Mouse (Mus musculus) G1E-ER4 (cell line): ENCODE measurements around the gene Ccdc117. TPM values are rescaled to one million over a fixed set of nuclear protein-coding genes. Genes with fewer than 3 reads are reported as not detected.

Source experiments
- GATA1 ChIP-seq: IDR thresholded peaks from one replicate; pipeline ENCODE4 v1.8.0; 2012; ENCODE audit warnings: low read length, inconsistent platforms
- polyA plus RNA-seq: library from polyadenylated mRNA; stranded (reverse); fragments of >175 nt; gene quantifications from 2 replicates; pipeline ENCODE4 v1.2.3, GENCODE M21; 2012

Gene Ccdc117
- polyA plus RNA-seq, 1 experiment, result 8.9 TPM

DNA sequence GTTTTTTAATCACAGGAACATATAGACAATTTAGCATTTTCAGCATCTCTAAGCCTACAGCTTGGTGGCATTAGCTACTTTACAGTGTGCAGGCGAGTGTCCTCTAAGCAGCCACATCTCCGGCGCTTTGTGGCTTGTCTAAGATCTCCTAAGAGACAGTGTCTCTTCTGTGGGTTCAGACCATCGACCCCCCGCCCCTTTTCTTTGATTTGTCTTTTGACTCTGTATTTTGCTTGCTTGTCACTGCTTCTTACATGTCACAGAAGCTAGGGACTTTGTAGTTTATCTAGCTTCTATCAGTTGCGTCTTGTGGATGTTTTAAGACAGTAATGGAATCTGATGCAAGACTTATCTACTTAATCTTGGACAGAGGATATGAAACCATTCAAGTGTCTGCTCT is 24.6 kb downstream of the Ccdc117 start:
- no peak for TF ChIP-seq GATA1

DNA sequence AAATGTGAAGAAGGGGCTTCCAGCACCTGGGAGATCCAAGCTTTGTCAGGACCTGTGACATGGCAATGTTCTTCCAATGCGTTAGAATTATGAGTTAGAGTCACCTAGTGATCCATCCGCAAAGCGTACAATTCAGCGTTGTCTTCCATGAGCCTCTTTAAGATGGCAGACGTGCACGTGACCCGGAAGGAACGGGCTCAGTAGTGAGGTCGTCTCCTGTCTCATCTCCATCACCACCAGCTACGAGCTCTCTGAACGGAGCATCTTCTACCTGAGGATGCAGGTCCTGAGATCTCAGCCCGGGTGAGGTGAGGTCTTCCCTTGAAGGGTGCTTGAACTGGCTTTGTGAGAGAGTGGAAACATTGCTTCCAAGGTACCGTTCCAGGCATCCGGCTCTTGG is 25.4 kb downstream of the Ccdc117 start:
- TF ChIP-seq GATA1, result no peak

DNA sequence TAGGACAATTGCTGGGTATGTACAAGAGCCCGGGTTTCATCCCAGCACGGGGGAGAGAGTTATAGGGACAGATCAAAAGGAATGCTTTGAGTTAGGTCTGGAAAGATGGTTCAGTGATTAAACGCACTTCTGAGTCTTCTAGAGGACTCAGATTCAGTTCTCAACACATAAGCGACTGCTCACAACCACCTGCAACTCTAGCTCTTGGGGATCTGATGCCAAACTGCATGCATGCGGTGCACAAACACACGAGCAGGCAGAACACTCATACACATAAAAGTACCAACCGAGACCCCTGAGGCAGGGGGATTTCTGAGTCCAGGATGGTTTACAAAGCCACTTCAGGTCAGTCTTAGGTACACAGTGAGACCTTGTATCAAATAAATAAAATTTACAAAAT is 25.8 kb downstream of the Ccdc117 start:
- no peak for TF ChIP-seq GATA1

DNA sequence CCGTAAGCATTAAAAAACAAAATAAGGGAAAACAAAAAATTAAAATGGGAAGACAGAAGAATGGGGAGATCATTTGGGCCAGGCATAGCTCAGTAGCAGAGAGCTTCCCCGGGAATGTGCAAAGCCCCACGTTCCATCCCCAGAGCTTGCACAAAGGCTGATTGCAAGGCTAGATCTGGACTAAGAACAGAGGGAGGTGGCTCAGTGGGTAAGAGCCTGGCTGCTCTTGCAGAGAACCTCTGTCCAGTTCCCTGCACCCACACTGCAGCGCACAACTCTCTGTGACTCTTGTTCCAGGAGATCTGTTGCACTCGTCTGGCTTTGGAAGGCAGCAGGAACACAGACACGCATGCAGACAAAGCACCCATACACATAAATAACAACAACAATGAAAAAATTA is 26.3 kb downstream of the Ccdc117 start:
- TF ChIP-seq GATA1, result no peak

DNA sequence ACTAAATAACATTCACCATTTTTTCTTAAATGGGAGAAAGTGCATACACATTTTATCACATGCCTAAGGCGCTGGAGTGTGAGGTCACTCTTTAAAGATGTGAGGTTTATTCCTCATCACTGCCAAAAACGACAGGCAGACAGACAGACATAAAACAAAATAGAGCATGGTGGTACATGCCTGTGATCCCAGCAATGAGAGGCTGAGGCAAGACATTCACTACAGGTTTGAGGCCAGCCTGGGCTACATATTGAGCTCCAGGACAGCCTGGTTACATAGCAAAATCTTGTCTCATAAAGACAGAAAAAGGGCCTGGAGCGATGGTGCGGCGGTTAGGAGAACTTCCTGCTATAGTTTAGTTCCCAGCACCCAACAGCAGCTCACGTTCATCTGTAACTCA is 26.8 kb downstream of the Ccdc117 start:
- no peak for TF ChIP-seq GATA1

DNA sequence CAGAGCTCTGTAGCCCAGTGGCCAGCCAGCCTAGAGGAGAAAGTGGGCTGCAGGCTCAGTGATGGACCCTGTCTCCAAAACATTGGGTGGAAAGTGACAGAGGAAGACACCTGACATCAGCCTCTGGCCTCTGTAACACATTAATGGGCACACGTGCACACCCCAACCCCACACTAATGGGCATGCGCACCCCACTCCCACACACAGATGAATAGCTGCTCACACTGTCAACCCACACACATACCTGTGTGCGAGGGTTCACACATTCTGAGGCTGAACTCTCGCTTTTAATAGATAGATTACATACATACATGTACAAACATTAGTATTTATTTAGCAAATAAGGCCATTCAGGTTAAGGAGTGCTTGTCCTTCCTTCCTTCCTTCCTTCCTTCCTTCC is 27.9 kb downstream of the Ccdc117 start:
- no peak for TF ChIP-seq GATA1

DNA sequence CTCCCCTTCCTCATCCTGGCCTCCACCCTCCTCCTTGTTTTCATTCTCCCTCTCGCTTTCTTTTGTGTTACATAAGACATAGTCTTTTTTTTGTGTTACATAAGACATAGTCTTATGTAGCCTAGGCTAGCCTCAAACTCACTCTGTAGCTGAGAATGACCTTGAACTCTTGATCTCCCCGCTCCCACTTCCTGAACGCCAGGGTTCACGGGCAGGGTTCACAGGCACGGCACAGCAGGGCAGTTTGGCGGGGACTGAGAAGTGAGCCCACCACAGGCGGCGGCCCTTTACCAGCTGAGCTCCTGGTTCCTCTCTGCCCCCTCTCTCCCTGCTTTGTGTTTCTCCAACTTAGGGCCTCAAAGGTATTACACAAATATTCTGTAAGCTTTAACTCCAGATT is 29.0 kb downstream of the Ccdc117 start:
- no peak for TF ChIP-seq GATA1

DNA sequence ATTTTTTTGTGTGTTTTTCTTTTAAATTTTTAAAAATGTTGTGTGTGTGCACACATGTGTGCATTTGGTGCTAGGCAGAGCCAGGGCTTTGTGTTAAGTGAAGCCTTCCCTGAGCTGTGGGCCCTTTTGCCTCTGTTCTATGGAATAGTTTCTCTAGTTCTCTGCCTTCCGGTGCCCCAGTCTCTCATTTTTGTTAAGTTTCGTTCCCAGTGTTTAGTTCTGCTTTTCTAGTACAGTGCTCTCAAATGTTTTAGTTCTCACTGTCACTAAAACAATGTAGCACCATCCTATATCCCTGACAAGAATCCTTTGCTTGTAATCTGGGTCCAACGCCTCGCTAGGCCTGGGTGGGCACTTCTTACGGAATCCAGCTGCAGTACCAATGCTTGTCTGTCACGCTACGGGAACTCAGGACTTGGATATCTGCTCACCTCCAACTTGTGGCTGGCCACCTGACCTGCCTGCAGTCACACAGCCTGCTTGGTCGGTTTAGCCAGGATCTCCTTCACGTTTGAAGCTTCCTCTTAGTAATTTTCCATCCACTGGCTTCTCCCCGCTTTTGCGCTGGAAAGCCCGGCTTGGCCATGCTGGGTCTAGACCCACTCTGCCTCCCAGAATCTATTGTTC is 29.8 kb downstream of the Ccdc117 start:
- no peak for TF ChIP-seq GATA1

DNA sequence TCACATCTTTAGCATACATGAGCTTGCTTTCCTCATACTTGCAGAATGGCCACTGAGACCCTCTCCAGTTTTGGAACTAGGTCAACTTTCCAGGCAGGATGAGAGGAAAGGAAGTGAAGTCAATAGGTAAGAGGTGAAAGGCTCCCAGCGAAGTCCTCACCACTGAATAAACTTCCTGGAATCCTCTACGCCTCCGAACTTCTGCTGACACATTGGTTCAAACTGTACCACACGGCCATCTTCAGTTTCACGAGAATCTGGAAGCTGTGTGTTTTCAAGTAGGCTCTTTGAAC is 31.9 kb downstream of the Ccdc117 start:
- TF ChIP-seq GATA1, result no peak

DNA sequence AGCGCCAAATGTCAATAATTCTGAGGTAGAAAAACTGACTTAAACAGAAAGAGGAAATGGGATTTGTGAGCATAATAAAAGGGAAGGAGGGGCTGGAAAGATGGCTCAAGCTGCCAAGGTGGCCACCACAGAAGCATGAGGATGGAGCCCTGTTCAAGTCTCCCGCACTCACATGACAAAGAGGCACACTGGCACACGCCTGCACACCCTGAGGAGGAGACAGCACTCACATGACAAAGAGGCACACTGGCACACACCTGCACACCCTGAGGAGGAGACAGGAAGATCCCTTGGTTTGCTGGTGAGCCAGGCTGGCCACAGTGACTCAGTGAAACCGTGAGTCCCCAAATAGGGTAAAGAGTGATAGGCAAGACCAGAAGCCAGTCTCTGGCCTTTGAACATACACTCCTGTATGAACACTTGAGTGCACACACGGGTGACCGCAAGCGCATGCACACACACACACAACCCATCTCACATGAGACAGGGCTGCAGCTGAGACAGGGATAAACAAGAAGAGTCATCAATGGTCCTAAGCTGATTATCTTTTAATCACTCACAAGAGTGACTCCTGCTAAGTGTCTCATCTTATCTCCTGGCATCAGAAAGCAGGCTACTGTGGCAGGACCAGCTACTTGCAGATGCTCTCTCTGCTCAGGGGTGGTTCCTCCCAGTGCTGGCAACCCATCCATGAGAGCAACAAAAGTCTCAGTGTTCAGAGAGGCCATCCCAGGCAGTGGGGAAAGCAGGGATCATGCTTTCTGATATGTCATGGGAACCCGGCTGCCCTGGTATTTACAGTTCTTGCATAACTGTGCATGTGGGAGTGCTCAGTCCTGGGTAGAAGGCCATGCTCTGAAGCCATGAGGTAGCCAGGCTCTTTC is 32.5 kb downstream of the Ccdc117 start:
- TF ChIP-seq GATA1, result peak; percentile 89

DNA sequence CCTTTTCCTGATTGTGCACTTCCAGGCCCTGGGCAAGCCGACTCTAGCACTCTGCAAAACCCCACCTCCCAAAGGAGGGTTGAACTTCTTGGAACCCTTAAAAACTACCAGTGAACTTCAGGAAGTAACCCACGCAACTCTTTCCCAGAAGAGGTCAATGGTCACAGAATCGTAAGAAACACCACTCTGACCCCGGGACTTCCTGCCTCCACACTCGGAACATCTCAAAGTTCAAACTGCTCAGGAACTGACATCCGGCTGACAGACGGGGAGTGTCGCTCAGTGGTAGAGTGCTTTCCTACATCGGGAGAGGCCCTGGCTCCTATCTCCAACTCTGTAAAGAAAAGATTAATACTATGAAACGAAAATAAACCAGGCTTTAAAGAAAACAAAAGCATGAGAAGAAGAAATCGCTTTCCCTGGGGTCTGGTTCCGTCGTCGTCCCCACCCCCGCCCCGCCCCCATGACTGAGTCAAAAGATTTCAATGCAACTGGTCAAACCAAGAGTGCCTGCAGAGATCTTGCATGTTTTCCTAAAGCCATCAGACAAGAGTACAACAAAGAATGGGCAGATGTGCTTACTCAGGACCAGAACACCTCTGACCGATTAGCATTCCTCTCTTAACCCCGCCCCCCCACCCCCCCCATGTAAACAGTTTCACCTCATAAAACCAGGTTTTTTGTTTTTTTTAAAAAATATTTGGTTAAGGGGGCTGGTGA is 36.0 kb downstream of the Ccdc117 start:
- no peak for TF ChIP-seq GATA1

DNA sequence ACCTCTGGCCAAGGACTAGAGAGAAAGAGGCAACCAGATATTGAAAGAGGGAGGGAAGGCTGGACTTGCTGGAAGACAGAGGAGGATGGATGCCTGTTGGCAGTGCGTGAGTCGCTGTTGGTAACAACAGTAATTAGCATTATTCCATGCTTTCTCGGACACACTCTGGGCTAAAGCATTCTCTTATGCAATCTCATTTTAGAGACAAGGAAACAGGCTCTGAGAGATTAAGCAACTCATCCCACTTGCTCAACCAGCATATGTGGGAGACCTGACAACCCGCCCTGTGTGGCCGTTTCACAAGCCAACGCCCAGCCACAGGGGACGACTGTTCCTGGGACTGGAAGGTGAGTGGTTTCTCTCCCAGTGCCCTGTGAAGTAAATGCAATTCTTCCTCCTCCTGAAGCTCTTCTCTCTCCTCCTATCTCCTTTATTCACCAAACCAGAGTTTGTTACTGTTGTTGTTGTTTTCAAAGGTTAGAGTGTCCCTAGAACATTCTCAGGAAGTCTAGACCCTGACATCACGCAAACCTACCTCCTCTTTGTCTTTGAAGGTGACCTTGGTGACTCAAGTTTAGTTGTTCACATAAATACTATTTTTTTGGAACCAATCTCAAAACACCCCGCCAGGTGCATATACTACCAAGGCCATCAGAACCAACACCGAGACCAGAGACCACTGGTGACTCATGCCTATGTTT is 39.5 kb downstream of the Ccdc117 start:
- no peak for TF ChIP-seq GATA1

DNA sequence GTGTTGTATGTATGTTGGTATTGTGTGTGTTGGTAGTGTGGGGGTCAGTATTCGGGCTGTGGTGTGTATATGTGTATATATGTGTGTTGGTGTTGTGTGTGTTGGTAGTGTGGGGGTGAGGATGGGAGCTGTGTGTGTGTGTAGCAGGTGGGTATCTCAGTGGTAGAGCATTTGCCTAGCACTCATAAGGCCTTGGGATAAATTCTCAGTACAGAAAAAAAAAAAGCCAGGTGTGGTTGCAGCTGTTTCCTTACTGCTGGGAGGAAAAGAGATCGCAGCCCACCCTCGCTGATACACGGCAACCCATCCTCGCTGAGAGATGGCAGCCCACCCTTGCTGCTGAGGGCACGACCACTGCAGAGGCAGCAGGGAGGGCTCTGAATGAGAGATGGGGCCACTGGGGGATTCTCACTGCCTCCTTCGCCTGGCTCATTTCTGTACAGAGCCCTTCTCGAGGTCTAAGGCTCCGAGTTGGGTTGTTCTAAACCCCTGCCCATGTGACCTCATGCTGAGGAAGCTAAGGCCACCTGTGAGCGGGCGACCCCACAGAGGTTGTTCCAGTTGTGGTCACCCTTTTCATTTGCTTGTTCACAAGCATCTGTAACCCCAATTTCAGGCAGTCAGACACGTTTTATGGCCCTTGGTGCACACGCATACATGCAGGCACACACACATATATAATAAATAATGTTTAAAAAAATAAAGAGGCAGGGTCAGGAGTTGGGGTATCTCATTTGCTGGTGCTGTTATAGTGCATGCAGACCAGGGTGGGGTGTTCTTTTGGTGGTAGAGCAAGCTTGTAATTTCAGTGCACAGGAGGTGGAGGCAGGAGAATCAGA is 40.9 kb downstream of the Ccdc117 start:
- no peak for TF ChIP-seq GATA1

DNA sequence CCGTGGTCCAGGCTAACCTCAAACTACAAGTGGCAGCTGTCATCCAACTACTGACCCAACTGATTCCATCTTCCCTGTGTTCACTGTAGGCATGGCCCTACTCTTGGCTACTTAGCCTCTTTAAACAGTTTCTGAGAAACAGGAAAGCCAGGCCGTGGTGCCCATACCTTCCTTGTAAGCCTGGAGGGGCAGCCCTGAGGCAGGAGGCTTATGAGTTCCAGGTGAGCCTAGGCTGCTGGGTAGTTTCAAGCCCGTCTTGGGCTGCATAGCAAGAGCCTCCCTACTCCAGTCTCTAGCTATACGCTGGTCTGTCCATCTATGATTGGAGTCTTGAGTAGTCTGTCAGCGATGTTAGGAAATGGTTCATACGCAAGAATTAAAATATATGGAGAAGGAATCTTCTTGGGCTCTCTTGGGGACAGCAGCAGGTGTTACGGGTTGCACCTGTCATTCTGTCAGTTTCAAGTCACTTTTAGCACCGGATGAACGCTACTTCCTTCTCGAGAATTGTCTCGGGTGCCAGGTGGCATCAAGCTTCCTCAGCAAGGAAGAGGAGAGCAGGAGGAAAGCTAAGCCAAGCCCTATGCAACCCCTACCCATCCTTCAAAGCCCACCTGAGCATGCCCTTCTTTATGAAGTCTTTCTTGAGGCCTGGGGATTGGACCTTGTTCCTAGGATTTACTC is 41.9 kb downstream of the Ccdc117 start:
- no peak for TF ChIP-seq GATA1
